Mouse (Mus musculus) heart, embryonic 11.5 days (tissue): ENCODE data around the gene Gm14851. TPM values are rescaled to one million over a fixed set of nuclear protein-coding genes. Genes with fewer than 3 reads are reported as not detected.
"Not testable (repeated sequence)": the region's sequence is repeated elsewhere in the genome, so short reads cannot be mapped to it uniquely, and the experiment has no call there.

ENCODE experiments used
- ATAC-seq: fragments of 200-750 bp; cut with Nextera tagmentation; replicated peaks from 2 replicates; pipeline ENCODE4 v1.8.0; 2017; ENCODE audit warnings: moderate library complexity; ENCODE audit not compliant: insufficient number of reproducible peaks, low FRiP score, low TSS enrichment
- H3K27ac ChIP-seq: fragments of 300-500 bp; sonication (generic); 2 replicates; pipeline ENCODE4 v1.5.1; 2014; ENCODE audit warnings: mild to moderate bottlenecking, low read depth, low read length
- H3K27me3 ChIP-seq: fragments of 300-500 bp; sonication (generic); 2 replicates; pipeline ENCODE4 v1.6.1; 2014; ENCODE audit warnings: mild to moderate bottlenecking, low read length, mixed read lengths; ENCODE audit not compliant: control insufficient read depth, insufficient read depth
- H3K36me3 ChIP-seq: fragments of 300-500 bp; sonication (generic); 2 replicates; pipeline ENCODE4 v1.6.1; 2014; ENCODE audit warnings: mild to moderate bottlenecking, low read length, moderate library complexity, mixed read lengths; ENCODE audit not compliant: control insufficient read depth, insufficient read depth
- H3K4me1 ChIP-seq: fragments of 300-500 bp; sonication (generic); 2 replicates; pipeline ENCODE4 v1.6.1; 2014; ENCODE audit warnings: low read length; ENCODE audit not compliant: control insufficient read depth, insufficient read depth
- H3K4me2 ChIP-seq: fragments of 300-500 bp; sonication (generic); 2 replicates; pipeline ENCODE4 v1.6.1; 2014; ENCODE audit warnings: mild to moderate bottlenecking, moderate library complexity
- H3K4me3 ChIP-seq: fragments of 300-500 bp; sonication (generic); 2 replicates; pipeline ENCODE4 v1.5.1; 2014; ENCODE audit warnings: low read depth, low read length
- H3K9ac ChIP-seq: fragments of 300-500 bp; sonication (generic); 2 replicates; pipeline ENCODE4 v1.6.1; 2014; ENCODE audit warnings: mild to moderate bottlenecking, low read depth, low read length, moderate library complexity
- H3K9me3 ChIP-seq: fragments of 300-500 bp; sonication (generic); replicated peaks from 2 replicates; pipeline ENCODE4 v1.6.1; 2016; ENCODE audit warnings: low read length; ENCODE audit not compliant: control insufficient read depth
- WGBS: fragments of 180-500 bp; shearing (Covaris S2); extraction: QIAGEN DNeasy Blood & Tissue Kit; methylation state at CpG from one replicate; pipeline ENCODE4 v1.1.7; 2014; ENCODE audit not compliant: insufficient replicate concordance; 5-methylcytosine and 5-hydroxymethylcytosine counted together
- polyA plus RNA-seq: library from polyadenylated mRNA; unstranded; fragments of >200 nt; fragmentation: Nextera tagmentation; extraction: Ambion mirVana; gene quantifications from 2 replicates; pipeline ENCODE4 v1.2.1, GENCODE M21; 2014

Gene Gm14851
- polyA plus RNA-seq = not detected in 2 replicates

GRCm38 (mm10) chr8:21095950-21096349, at the start of gene Gm14851:
Gm14851 (minus strand) TSS chr8:21096050.
- H3K4me2 ChIP-seq, H3K4me1 ChIP-seq, H3K36me3 ChIP-seq, ATAC-seq, H3K4me3 ChIP-seq, H3K27ac ChIP-seq, H3K9ac ChIP-seq, H3K27me3 ChIP-seq, H3K9me3 ChIP-seq: not testable (repeated sequence)
- WGBS = 100% methylated on average over 1 of the region's 2 CpGs

DNA sequence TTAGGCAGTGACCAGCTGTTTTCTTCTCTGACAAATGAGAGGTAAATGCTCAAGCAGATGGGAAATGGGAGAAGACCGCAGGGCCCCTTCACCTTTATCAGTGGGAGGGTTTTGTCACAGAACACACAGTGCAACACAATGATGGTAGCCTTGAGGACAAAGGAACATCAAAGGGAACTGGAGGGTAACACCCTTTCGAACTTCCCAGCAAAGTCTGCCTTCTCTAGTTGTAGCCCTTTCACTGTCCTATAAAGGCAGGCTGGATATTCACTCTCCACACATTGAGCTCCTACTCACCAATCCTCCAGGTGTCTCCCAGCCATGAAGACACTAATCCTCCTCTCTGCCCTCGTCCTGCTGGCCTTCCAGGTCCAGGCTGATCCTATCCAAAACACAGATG, 38.5 kb upstream of the Gm14851 start, which contains the start of gene Defa30:
Gene Defa30 (plus strand): TSS at position 301 of the 400 bp plus-strand sequence.
- H3K27me3 ChIP-seq, H3K4me3 ChIP-seq, ATAC-seq, H3K4me2 ChIP-seq, H3K27ac ChIP-seq, H3K36me3 ChIP-seq, H3K9me3 ChIP-seq, H3K9ac ChIP-seq, H3K4me1 ChIP-seq: not testable (repeated sequence)
- 43% methylated on average over 3 of the region's 3 CpGs for WGBS

DNA sequence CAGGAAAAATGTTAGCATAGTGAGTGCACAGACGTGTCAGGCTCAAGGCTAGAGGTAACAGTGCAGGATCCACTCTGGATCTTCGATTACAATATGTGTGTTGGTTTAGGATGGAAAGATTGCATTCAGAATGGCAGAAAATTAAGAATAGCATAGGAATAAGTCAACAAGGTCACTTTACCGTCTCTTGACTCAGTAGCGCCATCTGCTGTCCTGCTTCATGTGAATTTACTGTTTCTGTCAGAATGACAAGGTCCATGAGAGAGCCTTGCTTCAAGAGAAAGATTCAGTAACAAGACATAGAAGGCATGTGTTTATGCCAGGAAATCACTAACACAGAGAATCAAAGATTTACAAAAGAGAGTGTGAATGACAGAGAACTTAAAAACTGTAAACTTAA, 2.7 kb downstream of the Gm14851 start:
- Histone ChIP-seq H3K4me1 (no peaks in the 10 kb centered on the region), H3K4me3 (no peak overlapping the region), H3K36me3 (no peaks in the 10 kb centered on the region), H3K27me3 (no peaks in the 10 kb centered on the region), H3K9ac (no peak overlapping the region), H3K27ac (no peak overlapping the region), H3K9me3 (no peaks in the 10 kb centered on the region), H3K4me2 (no peak overlapping the region)
- WGBS = 39% methylated on average over 4 of the region's 4 CpGs
- no peak for ATAC-seq

DNA sequence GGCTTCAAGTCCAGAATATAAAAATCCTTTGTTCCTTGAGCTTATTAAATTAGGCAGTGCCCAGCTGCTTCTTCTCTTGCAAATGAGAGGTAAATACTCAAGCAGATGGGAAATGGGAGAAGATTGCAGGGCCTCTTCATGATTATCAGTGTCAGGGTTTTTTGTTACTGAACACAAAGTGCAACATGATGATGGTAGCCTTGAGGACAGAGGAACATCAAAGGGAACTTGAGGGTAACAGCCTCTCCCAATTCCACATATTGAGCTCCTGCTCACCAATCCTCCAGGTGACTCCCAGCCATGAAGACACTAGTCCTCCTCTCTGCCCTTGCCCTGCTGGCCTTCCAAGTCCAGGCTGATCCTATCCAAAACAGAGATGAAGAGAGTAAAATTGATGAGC, 11.7 kb downstream of the Gm14851 start, which contains the start of gene Defa25:
Gene Defa25 (plus strand): TSS at position 301 of the 400 bp plus-strand sequence.
- not testable (repeated sequence) for H3K9me3 ChIP-seq, H3K27me3 ChIP-seq, H3K4me2 ChIP-seq, H3K27ac ChIP-seq, H3K4me3 ChIP-seq, H3K36me3 ChIP-seq, H3K9ac ChIP-seq, H3K4me1 ChIP-seq, ATAC-seq

DNA sequence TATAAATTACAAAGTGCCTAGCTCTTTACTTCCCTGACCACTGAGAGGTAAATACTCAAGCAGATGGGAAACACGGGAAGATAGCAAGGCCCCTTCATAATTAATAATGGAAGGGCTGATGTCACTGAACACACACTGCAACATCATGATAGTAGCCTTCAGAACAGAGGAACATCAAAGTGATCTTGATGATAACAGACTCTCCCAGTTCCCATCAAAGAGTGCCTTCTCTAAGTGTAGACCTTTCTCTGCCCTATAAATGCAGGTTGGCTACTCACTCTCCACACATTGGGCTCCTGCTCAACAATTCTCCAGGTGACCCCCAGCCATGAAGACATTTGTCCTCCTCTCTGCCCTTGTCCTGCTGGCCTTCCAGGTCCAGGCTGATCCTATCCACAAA, 31.1 kb downstream of the Gm14851 start, which contains the start of gene Defa35:
Gene Defa35 (plus strand): TSS at position 301 of the 400 bp plus-strand sequence.
- ATAC-seq, H3K9ac ChIP-seq, H3K27ac ChIP-seq, H3K4me2 ChIP-seq, H3K9me3 ChIP-seq, H3K4me3 ChIP-seq, H3K4me1 ChIP-seq, H3K36me3 ChIP-seq, H3K27me3 ChIP-seq: not testable (repeated sequence)
- 60% methylated on average over 1 of the region's 1 CpGs for WGBS

DNA sequence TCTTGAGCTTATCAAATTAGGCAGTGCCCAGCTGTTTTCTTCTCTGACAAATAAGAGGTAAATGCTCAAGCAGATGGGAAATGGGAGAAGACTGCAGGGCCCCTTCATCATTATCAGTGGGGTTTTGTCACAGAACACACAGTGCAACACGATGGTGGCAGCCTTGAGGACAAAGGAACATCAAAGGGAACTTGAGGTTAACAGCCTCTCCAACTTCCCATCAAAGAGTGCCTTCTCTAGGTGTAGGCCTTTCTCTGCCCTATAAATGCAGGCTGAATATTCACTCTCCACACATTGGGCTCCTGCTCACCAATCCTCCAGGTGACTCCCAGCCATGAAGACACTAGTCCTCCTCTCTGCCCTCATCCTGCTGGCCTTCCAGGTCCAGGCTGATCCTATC, 41.1 kb downstream of the Gm14851 start, which contains the start of gene Defa23:
Gene Defa23 (plus strand): TSS at position 301 of the 400 bp plus-strand sequence.
- H3K4me1 ChIP-seq, H3K9me3 ChIP-seq, H3K27me3 ChIP-seq, ATAC-seq, H3K4me3 ChIP-seq, H3K27ac ChIP-seq, H3K9ac ChIP-seq, H3K4me2 ChIP-seq, H3K36me3 ChIP-seq: not testable (repeated sequence)
- no CpG with 5 or more reads among the region's 1 CpGs for whole genome bisulfite sequencing

Other genes starting within 250 kb of the Gm14851 start
- not detected in 2 replicates for gene Defb33, start 203.4 kb downstream of the Gm14851 start, polyA plus RNA-seq
- gene Gm15056, start 193.4 kb downstream of the Gm14851 start, polyA plus RNA-seq = not detected in 2 replicates
- not detected in 2 replicates for gene Gm6040, start 174.0 kb downstream of the Gm14851 start, polyA plus RNA-seq
- gene AY761185, start 151.3 kb downstream of the Gm14851 start, polyA plus RNA-seq = not detected in 2 replicates
- gene Defa21, start 70.5 kb downstream of the Gm14851 start, polyA plus RNA-seq = not detected in 2 replicates
- not detected in 2 replicates for gene Defa23, start 41.0 kb downstream of the Gm14851 start, polyA plus RNA-seq
- not detected in 2 replicates for gene Defa35, start 31.0 kb downstream of the Gm14851 start, polyA plus RNA-seq
- not detected in 2 replicates for gene Defa25, start 11.6 kb downstream of the Gm14851 start, polyA plus RNA-seq
- not detected in 2 replicates for gene Defa30, start 38.6 kb upstream of the Gm14851 start, polyA plus RNA-seq
- not detected in 2 replicates for gene Defa22, start 66.2 kb upstream of the Gm14851 start, polyA plus RNA-seq
- not detected in 2 replicates for gene Defa31, start 95.6 kb upstream of the Gm14851 start, polyA plus RNA-seq
- not detected in 2 replicates for gene Gm15293, start 105.5 kb upstream of the Gm14851 start, polyA plus RNA-seq
- not detected in 2 replicates for gene Gm15292, start 153.7 kb upstream of the Gm14851 start, polyA plus RNA-seq
- gene Defa27, start 219.5 kb upstream of the Gm14851 start, polyA plus RNA-seq = not detected in 2 replicates
- gene Defa29, start 231.0 kb upstream of the Gm14851 start, polyA plus RNA-seq = not detected in 2 replicates